Mouse (Mus musculus) hindbrain, embryonic 10.5 days (tissue): ENCODE measurements around the gene Tmem175. TPM values are rescaled to one million over a fixed set of nuclear protein-coding genes. Genes with fewer than 3 reads are reported as not detected.

Experiments used
- DNase-seq: peaks from one replicate; pipeline ENCODE4 v3.0.0-alpha.2; 2017; ENCODE audit warnings: low spot score
- H3K27ac ChIP-seq: fragments of 300-500 bp; sonication (generic); 2 replicates; pipeline ENCODE4 v1.5.1; 2016; ENCODE audit warnings: mild to moderate bottlenecking, moderate library complexity
- H3K27me3 ChIP-seq: fragments of 300-500 bp; sonication (generic); 2 replicates; pipeline ENCODE4 v1.6.1; 2016; ENCODE audit warnings: mild to moderate bottlenecking; ENCODE audit not compliant: poor library complexity, insufficient read depth, severe bottlenecking
- H3K36me3 ChIP-seq: fragments of 300-500 bp; sonication (generic); 2 replicates; pipeline ENCODE4 v1.6.1; 2016; ENCODE audit warnings: mild to moderate bottlenecking, moderate library complexity
- H3K4me1 ChIP-seq: fragments of 300-500 bp; sonication (generic); replicated peaks from 2 replicates; pipeline ENCODE4 v1.6.1; 2016; ENCODE audit warnings: mild to moderate bottlenecking
- H3K4me3 ChIP-seq: fragments of 300-500 bp; sonication (generic); 2 replicates; pipeline ENCODE4 v1.5.1; 2016; ENCODE audit warnings: mild to moderate bottlenecking, moderate library complexity
- H3K9me3 ChIP-seq: fragments of 300-500 bp; sonication (generic); 2 replicates; pipeline ENCODE4 v1.6.1; 2016; ENCODE audit warnings: mild to moderate bottlenecking, moderate library complexity
- WGBS: fragments of 180-500 bp; shearing (Covaris S2); methylation state at CpG from one replicate; pipeline ENCODE4 v1.1.7; 2016; 5-methylcytosine and 5-hydroxymethylcytosine counted together
- polyA plus RNA-seq: library from polyadenylated mRNA; unstranded; fragments of >200 nt; fragmentation: Nextera tagmentation; extraction: Ambion mirVana; gene quantifications from 2 replicates; pipeline ENCODE4 v1.2.1, GENCODE M21; 2016

Gene Tmem175
- polyA plus RNA-seq, 1 experiment from 2014 or later = 19.2 TPM

- H3K27ac ChIP-seq = no peak overlapping the region
- no peaks in the 10 kb centered on the region for H3K4me1 ChIP-seq
- H3K9me3 ChIP-seq = no peaks in the 10 kb centered on the region
- peaks cover 75% of the 10 kb centered on the region for H3K36me3 ChIP-seq
- no peak for DNase-seq
- H3K4me3 ChIP-seq = no peak overlapping the region
- 91% methylated on average over 9 of the region's 9 CpGs for WGBS
- no peaks in the 10 kb centered on the region for H3K27me3 ChIP-seq
Measured at GRCm38 (mm10) chr5:108645651-108646342, 16.2 kb downstream of the Tmem175 start.

- Histone ChIP-seq H3K4me3 (no peak overlapping the region), H3K27ac (no peak overlapping the region), H3K9me3 (no peaks in the 10 kb centered on the region), H3K27me3 (no peaks in the 10 kb centered on the region), H3K36me3 (peaks cover 80% of the 10 kb centered on the region), H3K4me1 (no peaks in the 10 kb centered on the region)
- WGBS = 94% methylated on average over 3 of the region's 3 CpGs
- DNase-seq = no peak
Measured at GRCm38 (mm10) chr5:108646343-108646660, 16.7 kb downstream of the Tmem175 start.

GRCm38 (mm10) chr5:108647311-108647710 lies 17.7 kb downstream of the Tmem175 start:
- Histone ChIP-seq H3K4me1 (no peaks in the 10 kb centered on the region), H3K9me3 (no peaks in the 10 kb centered on the region), H3K27ac (no peak overlapping the region), H3K36me3 (peaks cover 81% of the 10 kb centered on the region), H3K4me3 (no peak overlapping the region), H3K27me3 (no peaks in the 10 kb centered on the region)
- WGBS = 91% methylated on average over 2 of the region's 2 CpGs
- no peak for DNase-seq

- peaks cover 81% of the 10 kb centered on the region for H3K36me3 ChIP-seq
- no peak overlapping the region for H3K27ac ChIP-seq
- H3K4me3 ChIP-seq = no peak overlapping the region
- H3K4me1 ChIP-seq = no peaks in the 10 kb centered on the region
- no peaks in the 10 kb centered on the region for H3K9me3 ChIP-seq
- no peaks in the 10 kb centered on the region for H3K27me3 ChIP-seq
- DNase-seq = no peak
- WGBS = 89% methylated on average over 2 of the region's 2 CpGs
Measured at GRCm38 (mm10) chr5:108647820-108648465, 18.4 kb downstream of the Tmem175 start.

GRCm38 (mm10) chr5:108648937-108649576 lies 19.5 kb downstream of the Tmem175 start:
- H3K27me3 ChIP-seq = no peaks in the 10 kb centered on the region
- H3K36me3 ChIP-seq = peaks cover 88% of the 10 kb centered on the region
- no peak overlapping the region for H3K27ac ChIP-seq
- H3K4me3 ChIP-seq = no peak overlapping the region
- H3K4me1 ChIP-seq = no peaks in the 10 kb centered on the region
- no peaks in the 10 kb centered on the region for H3K9me3 ChIP-seq
- no peak for DNase-seq
- WGBS = 92% methylated on average over 11 of the region's 11 CpGs

- Histone ChIP-seq H3K4me3 (no peak overlapping the region), H3K36me3 (peaks cover 93% of the 10 kb centered on the region), H3K4me1 (no peaks in the 10 kb centered on the region), H3K9me3 (no peaks in the 10 kb centered on the region), H3K27ac (no peak overlapping the region), H3K27me3 (no peaks in the 10 kb centered on the region)
- WGBS = 90% methylated on average over 7 of the region's 7 CpGs
- DNase-seq = no peak
Measured at GRCm38 (mm10) chr5:108650341-108650740, 20.8 kb downstream of the Tmem175 start.

- Histone ChIP-seq H3K27me3 (no peaks in the 10 kb centered on the region), H3K4me3 (no peak overlapping the region), H3K27ac (no peak overlapping the region), H3K9me3 (no peaks in the 10 kb centered on the region), H3K36me3 (peaks cover 93% of the 10 kb centered on the region), H3K4me1 (no peaks in the 10 kb centered on the region)
- 86% methylated on average over 5 of the region's 5 CpGs for WGBS
- DNase-seq = no peak
Measured at GRCm38 (mm10) chr5:108651136-108651720, 21.7 kb downstream of the Tmem175 start.

- WGBS = 63% methylated on average over 1 of the region's 1 CpGs
- no peak overlapping the region for H3K4me3 ChIP-seq
- no peaks in the 10 kb centered on the region for H3K4me1 ChIP-seq
- peaks cover 93% of the 10 kb centered on the region for H3K36me3 ChIP-seq
- no peaks in the 10 kb centered on the region for H3K9me3 ChIP-seq
- no peak overlapping the region for H3K27ac ChIP-seq
- peak; percentile 12 for DNase-seq
- no peaks in the 10 kb centered on the region for H3K27me3 ChIP-seq
Measured at GRCm38 (mm10) chr5:108651823-108652222, 22.3 kb downstream of the Tmem175 start.

GRCm38 (mm10) chr5:108653341-108653740 lies 23.8 kb downstream of the Tmem175 start:
- WGBS = 86% methylated on average over 6 of the region's 6 CpGs
- no peaks in the 10 kb centered on the region for H3K9me3 ChIP-seq
- no peak overlapping the region for H3K27ac ChIP-seq
- peaks cover 4% of the 10 kb centered on the region; the same call in 1 of the 2 replicates for H3K4me1 ChIP-seq
- H3K27me3 ChIP-seq = no peaks in the 10 kb centered on the region
- H3K36me3 ChIP-seq = peaks cover 92% of the 10 kb centered on the region
- no peak overlapping the region for H3K4me3 ChIP-seq
- no peak for DNase-seq

- Histone ChIP-seq H3K27ac (no peak overlapping the region), H3K4me1 (peaks cover 16% of the 10 kb centered on the region), H3K27me3 (no peaks in the 10 kb centered on the region), H3K4me3 (no peak overlapping the region), H3K36me3 (peaks cover 80% of the 10 kb centered on the region), H3K9me3 (no peaks in the 10 kb centered on the region)
- DNase-seq = no peak
- WGBS = 95% methylated on average over 10 of the region's 10 CpGs
Measured at GRCm38 (mm10) chr5:108654444-108654990, 24.9 kb downstream of the Tmem175 start.

GRCm38 (mm10) chr5:108655381-108655780 lies 25.8 kb downstream of the Tmem175 start:
- 95% methylated on average over 9 of the region's 9 CpGs for WGBS
- Histone ChIP-seq H3K27ac (no peak overlapping the region), H3K4me3 (no peak overlapping the region), H3K4me1 (peaks cover 24% of the 10 kb centered on the region), H3K27me3 (no peaks in the 10 kb centered on the region), H3K36me3 (peaks cover 72% of the 10 kb centered on the region), H3K9me3 (no peaks in the 10 kb centered on the region)
- DNase-seq = no peak

GRCm38 (mm10) chr5:108655891-108656650 lies 26.5 kb downstream of the Tmem175 start:
- Histone ChIP-seq H3K27ac (no peak overlapping the region), H3K27me3 (no peaks in the 10 kb centered on the region), H3K9me3 (no peaks in the 10 kb centered on the region), H3K4me1 (peaks cover 28% of the 10 kb centered on the region), H3K4me3 (no peak overlapping the region), H3K36me3 (peaks cover 65% of the 10 kb centered on the region)
- 93% methylated on average over 15 of the region's 15 CpGs for WGBS
- DNase-seq = no peak
